Mouse (Mus musculus) erythroblast, adult 5-6 weeks (primary cell): ENCODE measurements around the gene Snx30. TPM values are rescaled to one million over a fixed set of nuclear protein-coding genes. Genes with fewer than 3 reads are reported as not detected.

Experiments
- ATAC-seq: replicated peaks from 2 replicates; pipeline ENCODE4 v1.8.0; 2016; ENCODE audit warnings: moderate number of reproducible peaks, mild to moderate bottlenecking, moderate TSS enrichment, inconsistent platforms; ENCODE audit not compliant: poor library complexity, low FRiP score, severe bottlenecking
- total RNA-seq, 2 experiments: library from RNA; stranded (forward) in 1 of 2; stranded (reverse) in 1 of 2; fragments of 150-400 nt in 1 of 2; fragments of 200-764, 138-1000 nt in 1 of 2; gene quantifications; 2 replicates each; pipeline versions ENCODE4 v1.2.3 to v1.2.4; 2015 to 2017; ENCODE audit warnings: low replicate concordance in 2 of 2

Snx30 gene
- total RNA-seq, 2 experiments from 2014 or later: 2.1 to 3.7 TPM

DNA sequence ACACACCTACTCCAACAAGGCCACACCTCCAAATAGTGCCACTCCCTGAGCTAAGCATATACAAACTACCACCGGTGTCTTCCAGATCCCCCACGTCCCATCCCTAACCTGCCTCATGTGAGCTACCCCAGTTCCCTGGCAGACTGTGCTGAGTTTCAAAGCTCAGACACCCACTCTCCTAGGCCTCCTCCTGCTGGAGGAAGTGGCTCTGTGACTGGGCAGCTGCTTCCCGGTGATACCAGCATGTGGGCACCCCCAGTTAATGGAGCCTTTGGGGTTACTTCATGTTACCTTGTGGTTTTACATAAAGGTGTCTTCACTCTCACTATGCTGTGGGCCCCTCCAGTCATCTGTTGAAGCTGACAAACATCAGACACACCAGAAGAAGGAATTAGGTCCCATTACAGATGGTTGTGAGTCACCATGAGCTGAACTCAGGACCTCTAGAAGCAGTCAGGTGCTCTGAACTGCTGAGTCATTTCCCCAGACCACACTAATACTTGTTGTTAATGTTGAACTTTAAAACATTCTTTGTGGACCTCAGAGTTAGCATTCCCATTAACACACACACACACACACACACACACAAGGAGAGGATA is 89.4 kb downstream of the Snx30 start:
- no peak for ATAC-seq

DNA sequence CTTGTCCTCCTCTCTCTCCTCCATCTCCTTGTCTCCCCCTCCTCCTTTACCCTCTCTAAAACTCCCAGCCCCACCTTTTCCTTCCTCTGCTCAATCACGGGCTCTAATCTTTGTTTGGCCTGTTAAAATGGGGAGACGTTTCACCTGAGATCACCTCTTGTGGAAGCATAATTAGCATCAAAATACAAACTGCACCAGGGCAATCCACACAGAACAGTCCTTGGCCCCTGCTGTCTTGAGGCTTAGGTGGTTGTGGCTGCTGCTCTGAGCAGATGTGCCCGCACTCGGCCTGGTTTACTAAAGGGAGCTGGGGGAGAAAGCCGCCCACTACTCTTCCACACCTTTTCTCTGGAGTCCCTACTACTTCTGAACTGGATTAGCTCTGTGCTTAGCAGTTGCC is 90.4 kb downstream of the Snx30 start:
- no peak for ATAC-seq

DNA sequence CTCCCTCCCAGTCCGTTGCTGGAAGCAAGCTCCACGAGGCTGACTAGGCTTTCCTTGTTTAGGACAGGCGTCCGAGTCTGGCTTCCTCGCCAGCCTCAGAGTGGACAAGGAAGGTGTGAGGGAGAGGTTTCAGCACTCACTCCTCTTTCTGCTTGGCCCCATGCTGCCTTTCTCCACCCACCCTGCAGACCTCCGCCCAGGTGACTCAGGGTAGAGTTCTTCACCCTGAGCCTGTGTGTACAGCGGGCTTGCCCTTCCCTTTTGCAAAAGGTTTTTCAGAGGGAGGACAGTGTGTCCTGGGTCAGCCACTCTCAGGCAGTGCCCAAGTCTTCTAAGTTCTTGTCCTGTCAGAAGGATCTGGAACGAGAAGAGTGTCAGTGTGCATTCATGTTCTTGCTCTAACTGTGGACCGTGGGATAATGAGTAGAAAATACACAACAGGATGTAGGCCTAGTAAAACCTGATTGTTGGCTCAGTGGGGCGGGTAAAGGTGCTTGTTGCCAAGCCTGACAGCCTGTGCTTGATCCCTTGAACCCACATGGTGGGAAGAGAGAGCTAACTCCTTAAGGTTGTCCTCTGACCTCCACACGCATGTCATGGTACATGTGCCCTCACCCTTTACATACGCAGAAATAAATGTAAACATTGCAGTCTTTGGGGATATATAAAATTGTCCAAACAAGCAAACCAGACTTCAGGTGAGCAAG is 92.3 kb downstream of the Snx30 start:
- ATAC-seq: no peak

DNA sequence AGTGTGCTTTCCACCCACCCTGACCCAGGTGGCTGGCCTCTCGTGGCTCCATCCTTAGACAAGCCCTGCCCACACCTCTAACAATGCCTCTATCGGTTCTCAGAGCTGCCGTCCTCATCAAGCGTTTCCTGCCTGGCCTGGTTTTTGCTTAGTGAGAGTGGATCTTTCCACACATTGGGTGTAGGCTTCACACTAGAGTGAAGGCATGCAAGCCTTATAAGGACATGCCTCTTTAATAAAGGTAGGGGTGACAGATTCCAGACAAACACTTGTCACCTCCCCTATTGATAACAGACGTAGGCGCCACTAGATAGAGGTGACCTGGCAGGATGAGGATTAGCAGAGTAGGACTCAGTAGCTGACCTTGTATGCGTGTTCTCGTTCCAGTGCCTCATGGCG is 92.9 kb downstream of the Snx30 start:
- no peak for ATAC-seq

DNA sequence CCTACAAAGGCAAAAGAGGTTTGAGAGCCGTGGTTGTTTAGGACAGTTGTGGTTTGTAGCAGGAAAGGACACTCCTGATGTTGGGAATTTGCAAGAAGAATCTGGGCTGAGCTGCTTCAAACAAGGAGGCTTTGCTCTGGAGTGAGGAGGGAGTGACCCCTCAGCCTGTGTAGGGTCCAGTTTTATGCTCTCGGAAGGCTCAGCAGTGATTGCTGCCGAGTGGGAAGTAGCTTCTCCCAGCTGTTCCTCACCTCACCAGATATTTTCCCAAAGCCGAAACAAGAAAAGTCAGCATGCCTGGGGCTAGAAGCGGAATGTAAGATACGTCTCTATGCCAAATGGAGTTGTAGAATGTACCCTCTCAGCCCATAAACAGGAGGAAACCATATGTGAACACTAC is 96.2 kb downstream of the Snx30 start:
- no peak for ATAC-seq

DNA sequence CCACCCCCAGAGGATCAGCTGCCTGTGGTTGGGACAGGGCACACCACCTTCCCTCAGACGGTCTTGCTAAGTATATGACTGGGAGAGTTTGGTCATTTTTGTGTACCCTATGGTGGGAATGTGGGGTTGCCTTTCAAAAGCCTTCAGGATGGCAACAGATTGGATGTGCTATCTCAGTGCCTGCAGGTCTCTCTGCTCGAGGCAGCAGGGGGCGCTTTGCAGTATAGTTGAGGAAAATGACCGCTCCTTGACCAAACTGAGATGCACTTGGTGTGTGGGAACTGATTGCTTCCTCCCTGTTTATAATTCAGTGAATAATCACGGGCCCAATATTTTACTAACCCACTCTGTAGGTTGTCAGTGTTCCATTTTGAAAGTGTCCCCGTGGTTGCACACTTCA is 96.9 kb downstream of the Snx30 start:
- ATAC-seq: no peak

DNA sequence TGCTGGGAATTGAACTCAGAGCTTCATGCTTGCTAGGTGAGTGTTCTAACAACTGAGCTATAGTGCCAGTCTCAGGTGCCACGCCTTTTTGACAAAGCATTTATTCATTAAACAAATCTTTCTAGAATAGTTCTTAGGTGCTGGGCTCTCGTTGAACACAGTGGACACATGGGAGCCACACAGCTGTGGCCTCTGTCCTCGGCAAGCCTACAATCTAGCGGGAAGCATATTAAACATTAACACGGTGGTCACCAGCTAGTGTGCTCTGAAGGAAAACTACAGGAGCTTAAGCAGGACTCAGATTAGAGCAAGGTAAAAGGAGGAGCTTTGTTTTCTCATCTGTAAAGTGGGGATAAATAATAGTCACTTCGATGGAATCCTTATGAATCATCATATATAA is 101.5 kb downstream of the Snx30 start:
- no peak for ATAC-seq

DNA sequence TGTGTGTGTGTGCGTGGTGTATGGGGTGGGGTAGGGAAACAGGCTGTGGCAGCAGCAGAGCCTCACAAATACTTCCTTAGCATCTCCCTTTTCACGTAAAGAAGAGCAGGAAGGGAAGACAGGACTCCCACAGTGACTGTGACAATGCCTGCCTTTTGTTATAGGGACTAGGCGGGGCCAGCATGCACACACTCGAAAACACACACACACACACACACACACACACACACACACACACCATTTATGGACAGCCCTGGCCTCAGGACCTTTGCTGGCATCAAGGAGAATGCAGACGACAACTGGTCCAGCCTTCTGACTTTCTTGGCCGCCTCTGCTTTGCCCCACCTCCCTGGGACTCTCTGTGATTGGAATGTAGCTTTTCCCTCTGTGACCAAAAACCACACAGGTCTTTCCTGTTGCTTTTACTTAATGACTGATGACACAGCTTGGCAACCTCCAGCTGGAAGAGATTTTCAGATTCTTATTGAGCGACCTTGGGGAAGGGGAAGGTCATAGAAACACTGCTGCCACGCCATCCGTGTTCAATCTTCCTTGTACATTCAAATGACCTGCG is 102.1 kb downstream of the Snx30 start:
- ATAC-seq: no peak

DNA sequence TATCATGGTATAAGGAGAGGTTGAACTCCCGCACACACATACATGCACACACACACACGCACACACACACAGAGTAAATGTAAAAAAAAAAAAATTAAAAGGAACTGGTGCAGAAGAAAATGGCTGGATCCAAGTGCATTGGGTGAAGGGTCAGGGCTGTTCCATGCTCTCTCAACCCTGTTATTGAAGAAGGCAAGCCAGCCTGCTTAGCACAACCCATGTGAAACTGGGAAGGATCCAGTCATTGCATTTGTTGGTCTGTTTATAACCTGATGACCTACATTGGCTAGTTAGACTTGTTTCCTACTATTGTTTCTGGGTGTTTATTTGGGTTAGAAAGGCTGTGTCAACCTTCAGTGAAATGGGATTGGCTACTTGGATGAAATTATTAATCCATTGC is 103.1 kb downstream of the Snx30 start:
- ATAC-seq: no peak

GRCm38 (mm10) chr4:59914608-59915403 is 109.2 kb downstream of the Snx30 start, which contains the start of gene Slc46a2:
Slc46a2 (minus strand) TSS chr4:59915056.
- ATAC-seq: no peak

DNA sequence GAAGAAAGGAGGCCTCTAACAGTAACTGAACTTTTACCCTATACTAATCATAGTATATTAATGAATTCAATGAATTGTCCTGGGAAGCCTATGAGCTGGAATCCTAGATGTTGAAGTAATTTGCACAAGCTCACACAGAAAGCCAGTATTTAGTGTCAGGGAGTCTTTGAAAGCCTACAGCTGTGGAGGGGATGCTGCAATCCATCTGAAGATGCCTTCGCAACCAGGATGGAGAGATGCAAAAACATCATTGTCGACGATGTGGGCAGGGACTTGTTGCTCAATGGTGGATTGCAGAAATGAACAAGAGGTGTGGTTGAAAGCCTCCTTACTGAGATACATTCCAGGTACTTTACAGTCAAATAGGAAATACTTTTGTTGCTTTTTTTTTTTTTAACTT is 112.3 kb downstream of the Snx30 start:
- ATAC-seq: no peak

GRCm38 (mm10) chr4:59925082-59925481 is 119.4 kb downstream of the Snx30 start:
- ATAC-seq: no peak

GRCm38 (mm10) chr4:59927666-59928065 is 122.0 kb downstream of the Snx30 start:
- no peak for ATAC-seq

DNA sequence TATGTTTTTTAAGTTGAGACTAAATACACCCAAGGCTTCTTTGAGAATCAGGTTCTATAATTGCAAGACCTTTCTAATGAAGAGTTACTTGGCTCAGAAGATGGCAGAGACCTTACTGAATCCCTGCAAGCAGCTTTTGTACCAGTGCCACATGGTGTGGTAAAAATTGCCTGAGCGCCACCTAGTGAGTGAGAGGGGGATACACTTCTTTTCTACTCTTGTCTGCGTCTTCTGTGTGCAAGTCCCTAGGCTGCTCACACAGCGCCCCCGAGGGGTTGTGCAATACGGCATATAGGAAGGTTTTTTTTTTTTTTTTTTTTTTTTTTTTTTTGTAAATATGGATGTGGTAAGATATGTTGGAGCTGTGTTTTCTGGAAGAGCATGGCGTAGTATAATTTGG is 122.7 kb downstream of the Snx30 start:
- no peak for ATAC-seq

GRCm38 (mm10) chr4:59932505-59933281 is 127.1 kb downstream of the Snx30 start:
- no peak for ATAC-seq

- no peak for ATAC-seq
Measured at GRCm38 (mm10) chr4:59937543-59937942, 131.9 kb downstream of the Snx30 start.
